Mouse (Mus musculus) stomach, postnatal 0 days (tissue): ENCODE data around the gene Npw.

ENCODE experiments used
- CTCF ChIP-seq: IDR thresholded peaks from 2 replicates; pipeline ENCODE4 v1.5.1; 2016; ENCODE audit warnings: antibody characterized with exemption, low read depth, mild to moderate bottlenecking, moderate library complexity
- EP300 ChIP-seq: optimal IDR thresholded peaks from 2 replicates; pipeline ENCODE3; 2016; ENCODE audit warnings: antibody characterized with exemption

- TF ChIP-seq CTCF, result no peak
- TF ChIP-seq EP300, result no peak
These were observed 49.9 kb downstream of the Npw start for GRCm38 (mm10) chr17:24608370-24608769.
